Mouse (Mus musculus) limb, embryonic 13.5 days (tissue): Measurements from ENCODE around the gene Dis3l2. TPM values are rescaled to one million over a fixed set of nuclear protein-coding genes. Genes with fewer than 3 reads are reported as not detected.

Source experiments
- ATAC-seq: fragments of 200-750 bp; cut with Nextera tagmentation; 2 replicates; pipeline ENCODE4 v1.8.0; 2017; ENCODE audit warnings: low read depth, moderate number of reproducible peaks, moderate TSS enrichment; ENCODE audit not compliant: low FRiP score
- H3K27ac ChIP-seq: fragments of 300-500 bp; sonication (generic); 2 replicates; pipeline ENCODE4 v1.5.1; 2015; ENCODE audit warnings: inconsistent platforms, mild to moderate bottlenecking, moderate library complexity
- H3K27me3 ChIP-seq: fragments of 300-500 bp; sonication (generic); 2 replicates; pipeline ENCODE4 v1.6.1; 2015; ENCODE audit warnings: mild to moderate bottlenecking, inconsistent platforms
- H3K36me3 ChIP-seq: fragments of 300-500 bp; sonication (generic); 2 replicates; pipeline ENCODE4 v1.6.1; 2015; ENCODE audit warnings: inconsistent platforms, mild to moderate bottlenecking, moderate library complexity
- H3K4me1 ChIP-seq: fragments of 300-500 bp; sonication (generic); 2 replicates; pipeline ENCODE4 v1.6.1; 2015; ENCODE audit warnings: inconsistent platforms
- H3K4me2 ChIP-seq: fragments of 300-500 bp; sonication (generic); replicated peaks from 2 replicates; pipeline ENCODE4 v1.6.1; 2015; ENCODE audit warnings: inconsistent platforms, mild to moderate bottlenecking, moderate library complexity
- H3K4me3 ChIP-seq: fragments of 300-500 bp; sonication (generic); 2 replicates; pipeline ENCODE4 v1.5.1; 2015; ENCODE audit warnings: moderate library complexity, mild to moderate bottlenecking, inconsistent platforms
- H3K9ac ChIP-seq: fragments of 300-500 bp; sonication (generic); 2 replicates; pipeline ENCODE4 v1.6.1; 2015; ENCODE audit warnings: mild to moderate bottlenecking, inconsistent platforms
- H3K9me3 ChIP-seq: fragments of 300-500 bp; sonication (generic); 2 replicates; pipeline ENCODE4 v1.6.1; 2016; ENCODE audit warnings: inconsistent platforms
- WGBS: fragments of 180-500 bp; shearing (Covaris S2); methylation state at CpG from one replicate; pipeline ENCODE4 v1.1.7; 2015; 5-methylcytosine and 5-hydroxymethylcytosine counted together
- polyA plus RNA-seq: library from polyadenylated mRNA; unstranded; fragments of >200 nt; fragmentation: Nextera tagmentation; extraction: Ambion mirVana; gene quantifications from 2 replicates; pipeline ENCODE4 v1.2.1, GENCODE M21; 2015

Dis3l2 gene
- polyA plus RNA-seq, 1 experiment from 2014 or later = 28.6 TPM

- H3K4me3 ChIP-seq = no peak overlapping the region
- no peaks in the 10 kb centered on the region for H3K4me1 ChIP-seq
- H3K9me3 ChIP-seq = no peaks in the 10 kb centered on the region
- no peak for ATAC-seq
- H3K36me3 ChIP-seq = no peaks in the 10 kb centered on the region; the same call in 1 of the 2 replicates
- 82% methylated on average over 5 of the region's 5 CpGs for WGBS
- H3K9ac ChIP-seq = no peak overlapping the region
- no peak overlapping the region for H3K27ac ChIP-seq
- H3K27me3 ChIP-seq = no peaks in the 10 kb centered on the region
- no peak overlapping the region for H3K4me2 ChIP-seq
These were observed 248.0 kb downstream of the Dis3l2 start for GRCm38 (mm10) chr1:86951501-86952205.

GRCm38 (mm10) chr1:86955801-86956200 lies 252.2 kb downstream of the Dis3l2 start:
- H3K9me3 ChIP-seq = no peaks in the 10 kb centered on the region
- H3K27me3 ChIP-seq = no peaks in the 10 kb centered on the region
- H3K4me3 ChIP-seq = no peak overlapping the region
- peaks cover 6% of the 10 kb centered on the region for H3K36me3 ChIP-seq
- ATAC-seq = no peak
- no peaks in the 10 kb centered on the region for H3K4me1 ChIP-seq
- no peak overlapping the region for H3K9ac ChIP-seq
- no peak overlapping the region for H3K27ac ChIP-seq
- no peak overlapping the region for H3K4me2 ChIP-seq

- Histone ChIP-seq H3K4me2 (no peak overlapping the region), H3K9me3 (no peaks in the 10 kb centered on the region), H3K36me3 (peaks cover 4% of the 10 kb centered on the region), H3K4me3 (no peak overlapping the region), H3K27ac (no peak overlapping the region), H3K4me1 (peaks cover 5% of the 10 kb centered on the region; the same call in 1 of the 2 replicates), H3K9ac (no peak overlapping the region), H3K27me3 (no peaks in the 10 kb centered on the region)
- ATAC-seq = no peak
- 47% methylated on average over 6 of the region's 6 CpGs for WGBS
These were observed 264.8 kb downstream of the Dis3l2 start for GRCm38 (mm10) chr1:86968261-86968964.

- Histone ChIP-seq H3K4me2 (no peak overlapping the region), H3K27ac (no peak overlapping the region), H3K9ac (no peak overlapping the region), H3K27me3 (no peaks in the 10 kb centered on the region), H3K4me1 (peaks cover 5% of the 10 kb centered on the region; the same call in 1 of the 2 replicates), H3K9me3 (no peaks in the 10 kb centered on the region), H3K4me3 (no peak overlapping the region), H3K36me3 (peaks cover 10% of the 10 kb centered on the region)
- WGBS = 88% methylated on average over 11 of the region's 11 CpGs
- no peak for ATAC-seq
These were observed 265.6 kb downstream of the Dis3l2 start for GRCm38 (mm10) chr1:86969173-86969725.

GRCm38 (mm10) chr1:86972693-86973092 lies 269.1 kb downstream of the Dis3l2 start:
- no peak overlapping the region for H3K4me3 ChIP-seq
- no peak overlapping the region for H3K4me2 ChIP-seq
- H3K9ac ChIP-seq = no peak overlapping the region
- no peaks in the 10 kb centered on the region for H3K27me3 ChIP-seq
- H3K36me3 ChIP-seq = peaks cover 20% of the 10 kb centered on the region
- no peak overlapping the region for H3K27ac ChIP-seq
- H3K9me3 ChIP-seq = no peaks in the 10 kb centered on the region
- H3K4me1 ChIP-seq = peaks cover 5% of the 10 kb centered on the region; the same call in 1 of the 2 replicates
- ATAC-seq = no peak
- 44% methylated on average over 1 of the region's 1 CpGs for WGBS

- Histone ChIP-seq H3K4me1 (no peaks in the 10 kb centered on the region), H3K27me3 (no peaks in the 10 kb centered on the region), H3K9me3 (no peaks in the 10 kb centered on the region), H3K9ac (no peak overlapping the region), H3K4me2 (no peak overlapping the region), H3K4me3 (no peak overlapping the region), H3K27ac (no peak overlapping the region), H3K36me3 (peaks cover 23% of the 10 kb centered on the region)
- WGBS = 89% methylated on average over 1 of the region's 1 CpGs
- ATAC-seq = no peak
These were observed 273.4 kb downstream of the Dis3l2 start for GRCm38 (mm10) chr1:86977018-86977417.

GRCm38 (mm10) chr1:86986372-86986771 lies 282.8 kb downstream of the Dis3l2 start:
- no peak for ATAC-seq
- no peak overlapping the region for H3K4me2 ChIP-seq
- no peak overlapping the region for H3K27ac ChIP-seq
- H3K27me3 ChIP-seq = no peaks in the 10 kb centered on the region
- no peaks in the 10 kb centered on the region for H3K9me3 ChIP-seq
- peaks cover 11% of the 10 kb centered on the region for H3K36me3 ChIP-seq
- no peaks in the 10 kb centered on the region for H3K4me1 ChIP-seq
- H3K9ac ChIP-seq = no peak overlapping the region
- H3K4me3 ChIP-seq = no peak overlapping the region

GRCm38 (mm10) chr1:86992849-86993248 lies 289.2 kb downstream of the Dis3l2 start:
- Histone ChIP-seq H3K27me3 (no peaks in the 10 kb centered on the region), H3K27ac (no peak overlapping the region), H3K4me1 (no peaks in the 10 kb centered on the region), H3K9ac (no peak overlapping the region), H3K9me3 (no peaks in the 10 kb centered on the region), H3K4me3 (no peak overlapping the region), H3K4me2 (no peak overlapping the region), H3K36me3 (peaks cover 20% of the 10 kb centered on the region)
- ATAC-seq = no peak
- 73% methylated on average over 5 of the region's 5 CpGs for WGBS

- no peak overlapping the region for H3K4me2 ChIP-seq
- H3K36me3 ChIP-seq = peaks cover 17% of the 10 kb centered on the region
- no peaks in the 10 kb centered on the region for H3K9me3 ChIP-seq
- no peaks in the 10 kb centered on the region for H3K4me1 ChIP-seq
- no peak for ATAC-seq
- H3K4me3 ChIP-seq = no peak overlapping the region
- H3K9ac ChIP-seq = no peak overlapping the region
- H3K27ac ChIP-seq = no peak overlapping the region
- H3K27me3 ChIP-seq = no peaks in the 10 kb centered on the region
These were observed 290.4 kb downstream of the Dis3l2 start for GRCm38 (mm10) chr1:86994023-86994422.

- H3K4me3 ChIP-seq = no peak overlapping the region
- no peaks in the 10 kb centered on the region for H3K4me1 ChIP-seq
- no peak overlapping the region for H3K4me2 ChIP-seq
- H3K27me3 ChIP-seq = no peaks in the 10 kb centered on the region
- H3K9ac ChIP-seq = no peak overlapping the region
- WGBS = 84% methylated on average over 2 of the region's 2 CpGs
- H3K36me3 ChIP-seq = peaks cover 8% of the 10 kb centered on the region; the same call in 1 of the 2 replicates
- no peak overlapping the region for H3K27ac ChIP-seq
- H3K9me3 ChIP-seq = no peaks in the 10 kb centered on the region
- ATAC-seq = no peak
These were observed 294.4 kb downstream of the Dis3l2 start for GRCm38 (mm10) chr1:86998051-86998450.

- no peak overlapping the region for H3K4me3 ChIP-seq
- H3K9me3 ChIP-seq = no peaks in the 10 kb centered on the region; the same call in 1 of the 2 replicates
- H3K4me2 ChIP-seq = no peak overlapping the region
- H3K36me3 ChIP-seq = peaks cover 13% of the 10 kb centered on the region
- no peaks in the 10 kb centered on the region for H3K4me1 ChIP-seq
- 80% methylated on average over 5 of the region's 5 CpGs for WGBS
- H3K27me3 ChIP-seq = no peaks in the 10 kb centered on the region
- no peak overlapping the region for H3K9ac ChIP-seq
- no peak overlapping the region for H3K27ac ChIP-seq
- ATAC-seq = no peak
These were observed 297.8 kb downstream of the Dis3l2 start for GRCm38 (mm10) chr1:87001365-87001764.

GRCm38 (mm10) chr1:87002545-87003168 lies 299.0 kb downstream of the Dis3l2 start:
- Histone ChIP-seq H3K4me2 (no peak overlapping the region), H3K4me1 (no peaks in the 10 kb centered on the region), H3K27me3 (no peaks in the 10 kb centered on the region), H3K9ac (no peak overlapping the region), H3K4me3 (no peak overlapping the region), H3K36me3 (peaks cover 6% of the 10 kb centered on the region), H3K9me3 (no peaks in the 10 kb centered on the region; the same call in 1 of the 2 replicates), H3K27ac (no peak overlapping the region)
- 34% methylated on average over 9 of the region's 9 CpGs for WGBS
- no peak for ATAC-seq
